ENCODE assay signal across 17 mouse cellular contexts in genomic region chr2:137271575-137272180, GRCm38 (mm10).
DNase-seq lines count a peak whose midpoint lies in the region; ATAC-seq and TF ChIP-seq lines count a peak whose summit lies in the region.
"Had no signal": no experiment of that assay in that cellular context is flagged by ENCODE, and none has a peak within 500 bp of the region (broad histone marks: within the 10 kb centered on the region; RNA-seq: fewer than 3 reads in every experiment).

No protein-coding gene starts in this region.

- no peak overlapping the region for H3K4me3 ChIP-seq in heart, postnatal 0 days (ENCODE audit: low read depth, low read length)
- H3K4me3 ChIP-seq in limb, embryonic 11.5 days (ENCODE audit: low read depth, low read length): no peak overlapping the region
- H3K4me3 ChIP-seq in limb, embryonic 10.5 days: no peak overlapping the region
- no peak overlapping the region for H3K4me3 ChIP-seq in embryonic facial prominence, embryonic 14.5 days (ENCODE audit: low read depth, low read length)
- H3K4me3 ChIP-seq in limb, embryonic 14.5 days (replicated peaks; ENCODE audit: low read length): no peak overlapping the region
- H3K4me3 ChIP-seq: midbrain, embryonic 10.5 days; myocyte had no signal

- peak; percentile 36 for DNase-seq in heart, postnatal 0 days (ENCODE audit: low spot score)
- no peak for DNase-seq in heart, postnatal 36 days
- no peak for DNase-seq in limb, embryonic 11.5 days (ENCODE audit: low spot score)
- DNase-seq in limb, embryonic 10.5 days (ENCODE audit: low spot score): no peak
- peak; percentile 87 for DNase-seq in embryonic facial prominence, embryonic 14.5 days (ENCODE audit: low spot score)
- peak; percentile 74 for DNase-seq in limb, embryonic 14.5 days (ENCODE audit: low spot score)
- no peak for DNase-seq in left cerebral cortex, postnatal 4 days
- DNase-seq: adrenal gland, postnatal 25 days; cerebellum, postnatal 36 days; forebrain, postnatal 0 days; gastrocnemius, postnatal 14 days; lung, adult 2 months; right cerebral cortex, adult 18-20 months; spleen, adult 18-20 months had no signal

- no peak overlapping the region for H3K4me2 ChIP-seq in heart, postnatal 0 days (ENCODE audit: low read depth, low read length)
- H3K4me2 ChIP-seq in limb, embryonic 11.5 days (ENCODE audit: low read depth, severe bottlenecking): no peak overlapping the region
- no peak overlapping the region for H3K4me2 ChIP-seq in embryonic facial prominence, embryonic 14.5 days (ENCODE audit: low read depth, low read length)
- no peak overlapping the region for H3K4me2 ChIP-seq in limb, embryonic 14.5 days (replicated peaks; ENCODE audit: low read depth, low read length, severe bottlenecking)

- no peak for TF ChIP-seq EP300 in heart, postnatal 0 days (IDR thresholded peaks at IDR 0.05; ENCODE audit: low read depth)

- H3K4me1 ChIP-seq in heart, postnatal 0 days (ENCODE audit: control insufficient read depth, insufficient read depth): no peaks in the 10 kb centered on the region
- no peaks in the 10 kb centered on the region for H3K4me1 ChIP-seq in limb, embryonic 11.5 days (ENCODE audit: control insufficient read depth, insufficient read depth, low read length)
- no peaks in the 10 kb centered on the region for H3K4me1 ChIP-seq in limb, embryonic 10.5 days
- H3K4me1 ChIP-seq in embryonic facial prominence, embryonic 14.5 days (ENCODE audit: control insufficient read depth, insufficient read depth, low read length): peaks cover 10% of the 10 kb centered on the region; the same call in 1 of the 2 replicates
- H3K4me1 ChIP-seq in limb, embryonic 14.5 days (ENCODE audit: control insufficient read depth, insufficient read depth, low read length): peaks cover 8% of the 10 kb centered on the region; the same call in 1 of the 2 replicates
- H3K4me1 ChIP-seq: midbrain, embryonic 10.5 days had no signal

- no peaks in the 10 kb centered on the region for H3K36me3 ChIP-seq in heart, postnatal 0 days (replicated peaks; ENCODE audit: control insufficient read depth, insufficient read depth, low read length)
- no peaks in the 10 kb centered on the region for H3K36me3 ChIP-seq in limb, embryonic 11.5 days (ENCODE audit: control insufficient read depth, insufficient read depth, low read length)
- H3K36me3 ChIP-seq in limb, embryonic 10.5 days: no peaks in the 10 kb centered on the region
- no peaks in the 10 kb centered on the region for H3K36me3 ChIP-seq in embryonic facial prominence, embryonic 14.5 days (ENCODE audit: control insufficient read depth, insufficient read depth, low read length)
- no peaks in the 10 kb centered on the region for H3K36me3 ChIP-seq in limb, embryonic 14.5 days (ENCODE audit: control insufficient read depth, insufficient read depth, low read length)
- H3K36me3 ChIP-seq: midbrain, embryonic 10.5 days had no signal

- H3K9ac ChIP-seq in heart, postnatal 0 days (replicated peaks; ENCODE audit: low read depth, low read length): no peak overlapping the region
- no peak overlapping the region for H3K9ac ChIP-seq in limb, embryonic 11.5 days (ENCODE audit: low read length)
- H3K9ac ChIP-seq in embryonic facial prominence, embryonic 14.5 days (ENCODE audit: low read depth, low read length): no peak overlapping the region
- H3K9ac ChIP-seq in limb, embryonic 14.5 days (ENCODE audit: low read depth, low read length, severe bottlenecking): no peak overlapping the region
- H3K9ac ChIP-seq: forebrain, postnatal 0 days had no signal

- intact Hi-C loops in heart, postnatal 36 days (cut with DNase I): no loop called here
- intact Hi-C loops in left cerebral cortex, postnatal 4 days (cut with DNase I): no loop called here

- peak; percentile 79 for ATAC-seq in heart, postnatal 0 days (ENCODE audit: insufficient read depth, low read depth)
- ATAC-seq in limb, embryonic 11.5 days (ENCODE audit: insufficient number of reproducible peaks, low FRiP score, low TSS enrichment, low read depth): peak; percentile 76; the same call in 1 of the 2 replicates
- peak; percentile 78 for ATAC-seq in embryonic facial prominence, embryonic 14.5 days (ENCODE audit: low read depth)
- peak; percentile 88 for ATAC-seq in limb, embryonic 14.5 days (ENCODE audit: low FRiP score, low read depth)
- ATAC-seq: forebrain, postnatal 0 days; hindbrain, embryonic 16.5 days had no signal

- H3K27me3 ChIP-seq in heart, postnatal 0 days (ENCODE audit: control insufficient read depth, insufficient read depth, low read length): no peaks in the 10 kb centered on the region
- H3K27me3 ChIP-seq in limb, embryonic 11.5 days (ENCODE audit: control insufficient read depth, insufficient read depth, low read length): no peaks in the 10 kb centered on the region
- H3K27me3 ChIP-seq in limb, embryonic 10.5 days (ENCODE audit: low read depth, poor library complexity, severe bottlenecking): no peaks in the 10 kb centered on the region
- no peaks in the 10 kb centered on the region for H3K27me3 ChIP-seq in embryonic facial prominence, embryonic 14.5 days (replicated peaks; ENCODE audit: control insufficient read depth, insufficient read depth, low read length)
- no peaks in the 10 kb centered on the region for H3K27me3 ChIP-seq in limb, embryonic 14.5 days (ENCODE audit: control insufficient read depth, insufficient read depth, low read length)

- no peak for TF ChIP-seq POLR2A in limb, embryonic 14.5 days (IDR thresholded peaks at IDR 0.05; ENCODE audit: borderline replicate concordance, extremely low read depth, insufficient read depth, insufficient read length)

- 54% methylated on average over 5 of the region's 5 CpGs for WGBS in heart, postnatal 0 days
- 72% methylated on average over 5 of the region's 5 CpGs for WGBS in limb, embryonic 11.5 days
- WGBS in limb, embryonic 10.5 days: 82% methylated on average over 5 of the region's 5 CpGs
- WGBS in embryonic facial prominence, embryonic 14.5 days: 43% methylated on average over 5 of the region's 5 CpGs
- 39% methylated on average over 5 of the region's 5 CpGs for WGBS in limb, embryonic 14.5 days

- H3K9me3 ChIP-seq in heart, postnatal 0 days (replicated peaks; ENCODE audit: control insufficient read depth, low read length): no peaks in the 10 kb centered on the region
- H3K9me3 ChIP-seq in limb, embryonic 11.5 days (ENCODE audit: control insufficient read depth, low read length): no peaks in the 10 kb centered on the region
- H3K9me3 ChIP-seq in limb, embryonic 10.5 days (replicated peaks): no peaks in the 10 kb centered on the region
- no peaks in the 10 kb centered on the region for H3K9me3 ChIP-seq in embryonic facial prominence, embryonic 14.5 days (ENCODE audit: control insufficient read depth, low read length)
- H3K9me3 ChIP-seq in limb, embryonic 14.5 days (ENCODE audit: control insufficient read depth, low read length): no peaks in the 10 kb centered on the region
- H3K9me3 ChIP-seq: midbrain, embryonic 10.5 days had no signal

- no peak overlapping the region for H3K27ac ChIP-seq in heart, postnatal 0 days (ENCODE audit: low read depth)
- H3K27ac ChIP-seq in limb, embryonic 11.5 days (replicated peaks; ENCODE audit: low read depth, low read length): no peak overlapping the region
- no peak overlapping the region for H3K27ac ChIP-seq in limb, embryonic 10.5 days
- no peak overlapping the region for H3K27ac ChIP-seq in embryonic facial prominence, embryonic 14.5 days (replicated peaks; ENCODE audit: low read depth, low read length)
- no peak overlapping the region for H3K27ac ChIP-seq in limb, embryonic 14.5 days (replicated peaks; ENCODE audit: low read depth, low read length)
- H3K27ac ChIP-seq: midbrain, embryonic 10.5 days had no signal

- TF ChIP-seq CTCF in heart, postnatal 0 days (IDR thresholded peaks at IDR 0.05; ENCODE audit: low read depth): no peak

Comparison
In these comparisons a context has a peak if more than half of its experiments do, and no peak if none do; other contexts are left out.
1. DNase-seq: peak in heart, postnatal 0 days (single experiment), embryonic facial prominence, embryonic 14.5 days (single experiment) and limb, embryonic 14.5 days (single experiment); none in heart, postnatal 36 days (0 of 2), limb, embryonic 11.5 days (single experiment), limb, embryonic 10.5 days (single experiment) and left cerebral cortex, postnatal 4 days (single experiment).
2. Peak in every context shown above with its lines, with median percentiles within 50 percentile points of each other: ATAC-seq.